Mouse (Mus musculus): Measurements from ENCODE around the gene Naa25. TPM values are rescaled to one million over a fixed set of nuclear protein-coding genes. Genes with fewer than 3 reads are reported as not detected.

Gene Naa25
- polyA plus RNA-seq, 1 experiment from 2014 or later, result 55.0 TPM

GRCm38 (mm10) chr5:121477680-121478079, 79.9 kb downstream of the Naa25 start:
- ATAC-seq, result no peak
- H3K9me3 ChIP-seq (replicated peaks; ENCODE audit: control insufficient read depth, low read length, poor library complexity, severe bottlenecking), result no peaks in the 10 kb centered on the region
- no peak overlapping the region for H3K9ac ChIP-seq (ENCODE audit: low read depth, low read length)
- H3K4me3 ChIP-seq (ENCODE audit: low read depth, low read length), result no peak overlapping the region
- peak overlapping the region; percentile 34; the same call in 1 of the 2 replicates for H3K27ac ChIP-seq (ENCODE audit: low read length)
- H3K4me1 ChIP-seq (ENCODE audit: control insufficient read depth, insufficient read depth, low read length), result no peaks in the 10 kb centered on the region
- H3K4me2 ChIP-seq (ENCODE audit: low read length), result no peak overlapping the region
- no peaks in the 10 kb centered on the region for H3K36me3 ChIP-seq (ENCODE audit: control insufficient read depth, insufficient read depth, low read length)
- H3K27me3 ChIP-seq (ENCODE audit: control insufficient read depth, insufficient read depth, low read depth, low read length), result no peaks in the 10 kb centered on the region
- 34% methylated on average over 3 of the region's 3 CpGs for WGBS

DNA sequence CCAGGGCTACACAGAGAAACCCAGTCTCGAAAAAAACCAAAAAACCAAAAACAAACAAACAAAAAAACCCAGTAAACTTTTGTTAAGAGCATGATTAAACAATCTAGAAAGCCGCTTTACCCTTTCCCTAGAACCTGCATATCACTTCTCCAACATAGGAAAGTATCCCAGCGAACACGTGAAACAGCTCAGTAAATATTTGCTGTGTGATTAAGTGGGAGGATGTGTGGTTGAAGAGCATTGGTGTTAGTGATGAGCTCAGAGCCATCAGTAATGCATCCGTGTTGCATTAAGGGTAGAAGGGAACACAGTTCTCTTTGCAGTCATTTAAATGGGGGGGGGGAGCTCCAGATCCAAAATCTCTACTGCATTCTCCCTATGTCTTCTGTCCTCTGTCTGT, 87.1 kb downstream of the Naa25 start:
- WGBS, result 82% methylated on average over 5 of the region's 5 CpGs
- Histone ChIP-seq H3K4me3 (ENCODE audit: low read depth, low read length) (no peak overlapping the region), H3K9me3 (replicated peaks; ENCODE audit: control insufficient read depth, low read length, poor library complexity, severe bottlenecking) (no peaks in the 10 kb centered on the region), H3K27me3 (ENCODE audit: control insufficient read depth, insufficient read depth, low read depth, low read length) (no peaks in the 10 kb centered on the region), H3K9ac (ENCODE audit: low read depth, low read length) (no peak overlapping the region), H3K36me3 (ENCODE audit: control insufficient read depth, insufficient read depth, low read length) (no peaks in the 10 kb centered on the region), H3K4me1 (ENCODE audit: control insufficient read depth, insufficient read depth, low read length) (no peaks in the 10 kb centered on the region), H3K4me2 (ENCODE audit: low read length) (no peak overlapping the region), H3K27ac (ENCODE audit: low read length) (no peak overlapping the region)
- no peak for ATAC-seq

- Histone ChIP-seq H3K9me3 (replicated peaks; ENCODE audit: control insufficient read depth, low read length, poor library complexity, severe bottlenecking) (no peaks in the 10 kb centered on the region), H3K36me3 (ENCODE audit: control insufficient read depth, insufficient read depth, low read length) (no peaks in the 10 kb centered on the region), H3K27me3 (ENCODE audit: control insufficient read depth, insufficient read depth, low read depth, low read length) (no peaks in the 10 kb centered on the region), H3K9ac (ENCODE audit: low read depth, low read length) (no peak overlapping the region), H3K4me3 (ENCODE audit: low read depth, low read length) (no peak overlapping the region), H3K4me2 (ENCODE audit: low read length) (no peak overlapping the region), H3K27ac (ENCODE audit: low read length) (no peak overlapping the region), H3K4me1 (ENCODE audit: control insufficient read depth, insufficient read depth, low read length) (no peaks in the 10 kb centered on the region)
- WGBS, result 78% methylated on average over 8 of the region's 8 CpGs
- ATAC-seq, result no peak
Observed at GRCm38 (mm10) chr5:121493305-121493704, 95.6 kb downstream of the Naa25 start.

Other genes starting within 250 kb of the Naa25 start
- 18.4 and 21.4 TPM in 2 replicates for gene Ptpn11, start 206.5 kb upstream of the Naa25 start, polyA plus RNA-seq (2015; fragmentation: Nextera tagmentation; extraction: Ambion mirVana)
- gene Rpl6, start 193.5 kb upstream of the Naa25 start, polyA plus RNA-seq (2015; fragmentation: Nextera tagmentation; extraction: Ambion mirVana), result 345 and 352 TPM in 2 replicates
- 22.6 and 22.9 TPM in 2 replicates for gene Hectd4, start 177.7 kb upstream of the Naa25 start, polyA plus RNA-seq (2015; fragmentation: Nextera tagmentation; extraction: Ambion mirVana)
- 135 and 140 TPM in 2 replicates for gene Trafd1, start 12.3 kb upstream of the Naa25 start, polyA plus RNA-seq (2015; fragmentation: Nextera tagmentation; extraction: Ambion mirVana)
- 1.9 and 2.2 TPM in 2 replicates for gene Tmem116, start 54.0 kb downstream of the Naa25 start, polyA plus RNA-seq (2015; fragmentation: Nextera tagmentation; extraction: Ambion mirVana)
- 174 and 182 TPM in 2 replicates for gene Erp29, start 54.6 kb downstream of the Naa25 start, polyA plus RNA-seq (2015; fragmentation: Nextera tagmentation; extraction: Ambion mirVana)
- gene Adam1b, start 105.5 kb downstream of the Naa25 start, polyA plus RNA-seq (2015; fragmentation: Nextera tagmentation; extraction: Ambion mirVana), result not detected in 2 replicates
- gene Adam1a, start 147.5 kb downstream of the Naa25 start, polyA plus RNA-seq (2015; fragmentation: Nextera tagmentation; extraction: Ambion mirVana), result 4.9 and 6.5 TPM in 2 replicates
- not detected in 2 replicates for gene Gm42878, start 147.5 kb downstream of the Naa25 start, polyA plus RNA-seq (2015; fragmentation: Nextera tagmentation; extraction: Ambion mirVana)
- 58.8 and 64.1 TPM in 2 replicates for gene Mapkapk5, start 148.0 kb downstream of the Naa25 start, polyA plus RNA-seq (2015; fragmentation: Nextera tagmentation; extraction: Ambion mirVana)
- gene Aldh2, start 195.9 kb downstream of the Naa25 start, polyA plus RNA-seq (2015; fragmentation: Nextera tagmentation; extraction: Ambion mirVana), result 129 and 141 TPM in 2 replicates
- gene Acad12, start 221.0 kb downstream of the Naa25 start, polyA plus RNA-seq (2015; fragmentation: Nextera tagmentation; extraction: Ambion mirVana), result 1.4 and 1.9 TPM in 2 replicates